Mouse (Mus musculus) hindbrain, embryonic 16.5 days (tissue): ENCODE data around the gene Dgkq. TPM values are rescaled to one million over a fixed set of nuclear protein-coding genes. Genes with fewer than 3 reads are reported as not detected.

Experiments
- ATAC-seq: fragments of 200-750 bp; cut with Nextera tagmentation; 2 replicates; pipeline ENCODE4 v1.8.0; 2017; ENCODE audit warnings: moderate TSS enrichment, moderate library complexity
- H3K27ac ChIP-seq: fragments of 300-500 bp; sonication (generic); 2 replicates; pipeline ENCODE4 v1.5.1; 2014; ENCODE audit warnings: low read depth, mild to moderate bottlenecking, control low read depth, low read length, moderate library complexity
- H3K27me3 ChIP-seq: fragments of 300-500 bp; sonication (generic); replicated peaks from 2 replicates; pipeline ENCODE4 v1.6.1; 2014; ENCODE audit warnings: low read length; ENCODE audit not compliant: control insufficient read depth, insufficient read depth
- H3K36me3 ChIP-seq: fragments of 300-500 bp; sonication (generic); 2 replicates; pipeline ENCODE4 v1.6.1; 2014; ENCODE audit warnings: mild to moderate bottlenecking, low read length, moderate library complexity, mixed read lengths; ENCODE audit not compliant: control insufficient read depth, insufficient read depth
- H3K4me1 ChIP-seq: fragments of 300-500 bp; sonication (generic); 2 replicates; pipeline ENCODE4 v1.6.1; 2014; ENCODE audit warnings: low read depth, low read length; ENCODE audit not compliant: control insufficient read depth, insufficient read depth
- H3K4me2 ChIP-seq: fragments of 300-500 bp; sonication (generic); 2 replicates; pipeline ENCODE4 v1.6.1; 2014; ENCODE audit warnings: mild to moderate bottlenecking, low read length, control low read depth, moderate library complexity
- H3K4me3 ChIP-seq: fragments of 300-500 bp; sonication (generic); 2 replicates; pipeline ENCODE4 v1.5.1; 2014; ENCODE audit warnings: mild to moderate bottlenecking, low read length, control low read depth, moderate library complexity
- H3K9ac ChIP-seq: fragments of 300-500 bp; sonication (generic); 2 replicates; pipeline ENCODE4 v1.6.1; 2014; ENCODE audit warnings: low read depth, mild to moderate bottlenecking, control low read depth, low read length, moderate library complexity
- H3K9me3 ChIP-seq: fragments of 300-500 bp; sonication (generic); 2 replicates; pipeline ENCODE4 v1.6.1; 2014; ENCODE audit warnings: mild to moderate bottlenecking, low read length, moderate library complexity; ENCODE audit not compliant: control insufficient read depth
- WGBS: fragments of 180-500 bp; shearing (Covaris S2); extraction: QIAGEN DNeasy Blood & Tissue Kit; methylation state at CpG from one replicate; pipeline ENCODE4 v1.1.7; 2014; 5-methylcytosine and 5-hydroxymethylcytosine counted together
- polyA plus RNA-seq: library from polyadenylated mRNA; unstranded; fragments of >200 nt; fragmentation: Nextera tagmentation; extraction: Ambion mirVana; gene quantifications from 2 replicates; pipeline ENCODE4 v1.2.1, GENCODE M21; 2015

Dgkq gene
- polyA plus RNA-seq, 1 experiment from 2014 or later: 26.6 TPM

GRCm38 (mm10) chr5:108675251-108675816, 5.9 kb upstream of the Dgkq start, which contains the start of gene Slc26a1:
TSS of gene Slc26a1 (minus strand) at chr5:108675569.
- WGBS: 87% methylated on average over 9 of the region's 9 CpGs
- H3K9ac ChIP-seq: no peak within 1 kb of the TSS
- no peak within 1 kb of the TSS for H3K4me3 ChIP-seq

GRCm38 (mm10) chr5:108674624-108675023, 5.2 kb upstream of the Dgkq start:
- H3K4me2 ChIP-seq: no peak overlapping the region
- peaks cover 22% of the 10 kb centered on the region for H3K36me3 ChIP-seq
- no peaks in the 10 kb centered on the region for H3K27me3 ChIP-seq
- peaks cover 18% of the 10 kb centered on the region for H3K4me1 ChIP-seq
- H3K27ac ChIP-seq: no peak overlapping the region
- WGBS: 88% methylated on average over 2 of the region's 2 CpGs
- no peaks in the 10 kb centered on the region for H3K9me3 ChIP-seq
- no peak overlapping the region for H3K9ac ChIP-seq
- no peak overlapping the region for H3K4me3 ChIP-seq
- ATAC-seq: no peak

More at GRCm38 (mm10) chr5:108675251-108675816, 5.9 kb upstream of the Dgkq start, which contains the start of gene Slc26a1:
- Histone ChIP-seq H3K36me3 (peaks cover 22% of the 10 kb centered on the region), H3K4me2 (no peak within 1 kb of the TSS), H3K27me3 (no peaks in the 10 kb centered on the region), H3K4me1 (peaks cover 12% of the 10 kb centered on the region), H3K9me3 (no peaks in the 10 kb centered on the region), H3K27ac (no peak within 1 kb of the TSS)
- no peak for ATAC-seq

GRCm38 (mm10) chr5:108671757-108672156, 2.3 kb upstream of the Dgkq start:
- Histone ChIP-seq H3K9ac (no peak overlapping the region), H3K4me2 (no peak overlapping the region), H3K27ac (no peak overlapping the region), H3K27me3 (no peaks in the 10 kb centered on the region), H3K4me3 (no peak overlapping the region), H3K36me3 (peaks cover 22% of the 10 kb centered on the region), H3K4me1 (peaks cover 16% of the 10 kb centered on the region), H3K9me3 (no peaks in the 10 kb centered on the region)
- 92% methylated on average over 12 of the region's 12 CpGs for WGBS
- no peak for ATAC-seq

GRCm38 (mm10) chr5:108670785-108671184, 1.3 kb upstream of the Dgkq start:
- Histone ChIP-seq H3K27me3 (no peaks in the 10 kb centered on the region), H3K4me3 (no peak overlapping the region), H3K9ac (no peak overlapping the region), H3K36me3 (peaks cover 22% of the 10 kb centered on the region), H3K4me1 (peaks cover 13% of the 10 kb centered on the region), H3K4me2 (no peak overlapping the region), H3K9me3 (no peaks in the 10 kb centered on the region), H3K27ac (no peak overlapping the region)
- ATAC-seq: no peak

- peak; percentile 22 for ATAC-seq
- H3K27me3 ChIP-seq: no peaks in the 10 kb centered on the region
- H3K36me3 ChIP-seq: peaks cover 22% of the 10 kb centered on the region
- no peaks in the 10 kb centered on the region for H3K9me3 ChIP-seq
- 78% methylated on average over 9 of the region's 9 CpGs for WGBS
- peak overlapping the region; percentile 17; the same call in 1 of the 2 replicates for H3K27ac ChIP-seq
- H3K4me2 ChIP-seq: peak overlapping the region; percentile 63
- H3K4me1 ChIP-seq: peaks cover 13% of the 10 kb centered on the region
- H3K4me3 ChIP-seq: peak overlapping the region; percentile 52; the same call in 1 of the 2 replicates
- H3K9ac ChIP-seq: no peak overlapping the region; the same call in 1 of the 2 replicates
Measured at GRCm38 (mm10) chr5:108669986-108670385, 514 bp upstream of the Dgkq start.

- Histone ChIP-seq H3K4me2 (peak overlapping the region; percentile 63), H3K36me3 (peaks cover 20% of the 10 kb centered on the region), H3K27ac (peak overlapping the region; percentile 83), H3K9me3 (no peaks in the 10 kb centered on the region), H3K9ac (peak overlapping the region; percentile 69), H3K4me3 (peak overlapping the region; percentile 52), H3K27me3 (no peaks in the 10 kb centered on the region), H3K4me1 (peaks cover 13% of the 10 kb centered on the region)
- WGBS: 13% methylated on average over 3 of the region's 3 CpGs
- ATAC-seq: peak; percentile 0; the same call in 1 of the 2 replicates
Measured at GRCm38 (mm10) chr5:108668387-108668932, 1.0 kb downstream of the Dgkq start.

- no peaks in the 10 kb centered on the region for H3K27me3 ChIP-seq
- no peaks in the 10 kb centered on the region for H3K9me3 ChIP-seq
- H3K4me2 ChIP-seq: no peak overlapping the region
- no peak overlapping the region for H3K9ac ChIP-seq
- no peak overlapping the region for H3K27ac ChIP-seq
- peaks cover 13% of the 10 kb centered on the region for H3K4me1 ChIP-seq
- no peak for ATAC-seq
- WGBS: 81% methylated on average over 2 of the region's 2 CpGs
- H3K4me3 ChIP-seq: no peak overlapping the region
- H3K36me3 ChIP-seq: peaks cover 11% of the 10 kb centered on the region
Measured at GRCm38 (mm10) chr5:108667370-108667769, 2.1 kb downstream of the Dgkq start.

GRCm38 (mm10) chr5:108665066-108665465, 4.4 kb downstream of the Dgkq start:
- no peak overlapping the region for H3K9ac ChIP-seq
- no peak overlapping the region for H3K4me3 ChIP-seq
- no peak for ATAC-seq
- H3K4me1 ChIP-seq: peaks cover 12% of the 10 kb centered on the region
- WGBS: 44% methylated on average over 3 of the region's 3 CpGs
- H3K36me3 ChIP-seq: no peaks in the 10 kb centered on the region
- no peak overlapping the region for H3K27ac ChIP-seq
- H3K27me3 ChIP-seq: no peaks in the 10 kb centered on the region
- no peak overlapping the region for H3K4me2 ChIP-seq
- no peaks in the 10 kb centered on the region for H3K9me3 ChIP-seq

- 85% methylated on average over 4 of the region's 4 CpGs for WGBS
- H3K4me3 ChIP-seq: no peak overlapping the region
- H3K27ac ChIP-seq: no peak overlapping the region
- H3K27me3 ChIP-seq: no peaks in the 10 kb centered on the region
- H3K9ac ChIP-seq: no peak overlapping the region
- no peaks in the 10 kb centered on the region for H3K36me3 ChIP-seq
- ATAC-seq: no peak
- H3K9me3 ChIP-seq: no peaks in the 10 kb centered on the region
- H3K4me1 ChIP-seq: peaks cover 17% of the 10 kb centered on the region
- H3K4me2 ChIP-seq: no peak overlapping the region
Measured at GRCm38 (mm10) chr5:108662772-108663171, 6.7 kb downstream of the Dgkq start.
